Mouse (Mus musculus): ENCODE data around the gene Ccr9.

GRCm38 (mm10) chr9:123758156-123758555 is 79.9 kb downstream of the Ccr9 start:
- TF ChIP-seq CTCF (IDR thresholded peaks at IDR 0.05) (no peak), EP300 (IDR thresholded peaks at IDR 0.05; ENCODE audit: insufficient read depth, low read depth, low read length) (no peak)
